Mouse (Mus musculus) hindbrain, postnatal 0 days (tissue): ENCODE measurements around the gene Fcrl5. TPM values are rescaled to one million over a fixed set of nuclear protein-coding genes. Genes with fewer than 3 reads are reported as not detected.

Experiments
- ATAC-seq: fragments of 200-750 bp; cut with Nextera tagmentation; 2 replicates; pipeline ENCODE4 v1.8.0; 2017; ENCODE audit warnings: mild to moderate bottlenecking, moderate TSS enrichment, moderate library complexity
- DNase-seq: peaks from one replicate; pipeline ENCODE4 v3.0.0-alpha.2; 2015; ENCODE audit warnings: low spot score
- H3K27ac ChIP-seq: fragments of 300-500 bp; sonication (generic); 2 replicates; pipeline ENCODE4 v1.5.1; 2014; ENCODE audit warnings: mild to moderate bottlenecking
- H3K27me3 ChIP-seq: fragments of 300-500 bp; sonication (generic); 2 replicates; pipeline ENCODE4 v1.6.1; 2014; ENCODE audit warnings: low read length, mixed read lengths; ENCODE audit not compliant: insufficient read depth
- H3K36me3 ChIP-seq: fragments of 300-500 bp; sonication (generic); 2 replicates; pipeline ENCODE4 v1.6.1; 2014; ENCODE audit warnings: low read length, mixed read lengths; ENCODE audit not compliant: insufficient read depth
- H3K4me1 ChIP-seq: fragments of 300-500 bp; sonication (generic); 2 replicates; pipeline ENCODE4 v1.6.1; 2014; ENCODE audit warnings: antibody characterized with exemption, low read length, mixed read lengths; ENCODE audit not compliant: insufficient read depth
- H3K4me2 ChIP-seq: fragments of 300-500 bp; sonication (generic); 2 replicates; pipeline ENCODE4 v1.6.1; 2014; ENCODE audit warnings: low read depth, mild to moderate bottlenecking, low read length, moderate library complexity, mixed read lengths
- H3K4me3 ChIP-seq: fragments of 300-500 bp; sonication (generic); 2 replicates; pipeline ENCODE4 v1.5.1; 2014; ENCODE audit warnings: low read length
- H3K9ac ChIP-seq: fragments of 300-500 bp; sonication (generic); replicated peaks from 2 replicates; pipeline ENCODE4 v1.6.1; 2014; ENCODE audit warnings: mild to moderate bottlenecking, low read length, moderate library complexity, mixed read lengths
- H3K9me3 ChIP-seq: fragments of 300-500 bp; sonication (generic); 2 replicates; pipeline ENCODE4 v1.6.1; 2016; ENCODE audit warnings: low read length, mixed read lengths
- CTCF ChIP-seq: IDR thresholded peaks from 2 replicates; pipeline ENCODE4 v1.5.1; 2016; ENCODE audit warnings: antibody characterized with exemption, control low read depth, low read depth
- WGBS: fragments of 180-500 bp; shearing (Covaris S2); extraction: QIAGEN DNeasy Blood & Tissue Kit; methylation state at CpG from one replicate; pipeline ENCODE4 v1.1.7; 2014; 5-methylcytosine and 5-hydroxymethylcytosine counted together
- polyA plus RNA-seq: library from polyadenylated mRNA; unstranded; fragments of >200 nt; fragmentation: Nextera tagmentation; extraction: Ambion mirVana; gene quantifications from 2 replicates; pipeline ENCODE4 v1.2.1, GENCODE M21; 2015
- total RNA-seq: library from RNA; depleted of rRNA; stranded (reverse); fragments of >200 nt; gene quantifications from 2 replicates; pipeline ENCODE4 v1.2.3, GENCODE M21; 2014

Fcrl5 gene
- total and polyA plus RNA-seq, 2 experiments from 2014 or later, result not detected

GRCm38 (mm10) chr3:87410605-87411004 is 25.0 kb upstream of the Fcrl5 start:
- no peaks in the 10 kb centered on the region for H3K9me3 ChIP-seq
- DNase-seq, result no peak
- H3K4me3 ChIP-seq, result no peak overlapping the region
- no peaks in the 10 kb centered on the region for H3K36me3 ChIP-seq
- WGBS, result 81% methylated on average over 6 of the region's 6 CpGs
- no peak overlapping the region for H3K9ac ChIP-seq
- no peaks in the 10 kb centered on the region for H3K4me1 ChIP-seq
- TF ChIP-seq CTCF, result no peak
- no peak overlapping the region for H3K27ac ChIP-seq
- no peak overlapping the region for H3K4me2 ChIP-seq
- H3K27me3 ChIP-seq, result no peaks in the 10 kb centered on the region
- no peak for ATAC-seq

DNA sequence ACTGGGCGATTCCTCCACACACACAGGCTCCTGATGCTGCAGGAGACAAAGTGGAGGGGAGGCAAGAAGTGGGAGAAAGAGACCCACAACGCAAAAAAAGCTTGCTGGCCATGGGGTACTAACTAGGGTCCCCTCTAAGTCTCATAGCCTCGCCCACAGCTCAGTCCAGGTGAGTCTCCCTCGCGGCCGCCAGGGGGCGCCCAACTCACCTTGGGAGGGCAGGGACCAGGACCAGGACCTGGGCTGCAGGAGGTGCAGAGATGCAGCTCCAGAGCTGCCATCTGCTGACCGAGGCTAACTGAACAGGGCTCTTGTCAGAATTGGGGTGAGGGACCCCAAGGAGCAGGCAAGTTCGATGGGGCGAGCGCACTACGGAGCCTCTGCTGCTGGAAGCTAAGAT is 24.4 kb upstream of the Fcrl5 start:
- Histone ChIP-seq H3K4me3 (no peak overlapping the region), H3K4me2 (no peak overlapping the region), H3K9ac (no peak overlapping the region), H3K27ac (no peak overlapping the region), H3K9me3 (no peaks in the 10 kb centered on the region), H3K4me1 (no peaks in the 10 kb centered on the region), H3K36me3 (no peaks in the 10 kb centered on the region), H3K27me3 (no peaks in the 10 kb centered on the region)
- DNase-seq (peak; percentile 68), ATAC-seq (peak; percentile 74)
- 8% methylated on average over 12 of the region's 12 CpGs for WGBS
- TF ChIP-seq CTCF, result peak; percentile 82

GRCm38 (mm10) chr3:87420645-87421044 is 14.9 kb upstream of the Fcrl5 start:
- no peak for DNase-seq
- no peak for ATAC-seq
- Histone ChIP-seq H3K27me3 (no peaks in the 10 kb centered on the region), H3K4me1 (0 out of 2 replicates have a peak, but pooled peaks cover 3% of the 10 kb centered on the region), H3K4me2 (no peak overlapping the region), H3K4me3 (no peak overlapping the region), H3K27ac (no peak overlapping the region), H3K9me3 (no peaks in the 10 kb centered on the region), H3K36me3 (no peaks in the 10 kb centered on the region), H3K9ac (no peak overlapping the region)
- no peak for TF ChIP-seq CTCF
- 63% methylated on average over 1 of the region's 1 CpGs for WGBS

DNA sequence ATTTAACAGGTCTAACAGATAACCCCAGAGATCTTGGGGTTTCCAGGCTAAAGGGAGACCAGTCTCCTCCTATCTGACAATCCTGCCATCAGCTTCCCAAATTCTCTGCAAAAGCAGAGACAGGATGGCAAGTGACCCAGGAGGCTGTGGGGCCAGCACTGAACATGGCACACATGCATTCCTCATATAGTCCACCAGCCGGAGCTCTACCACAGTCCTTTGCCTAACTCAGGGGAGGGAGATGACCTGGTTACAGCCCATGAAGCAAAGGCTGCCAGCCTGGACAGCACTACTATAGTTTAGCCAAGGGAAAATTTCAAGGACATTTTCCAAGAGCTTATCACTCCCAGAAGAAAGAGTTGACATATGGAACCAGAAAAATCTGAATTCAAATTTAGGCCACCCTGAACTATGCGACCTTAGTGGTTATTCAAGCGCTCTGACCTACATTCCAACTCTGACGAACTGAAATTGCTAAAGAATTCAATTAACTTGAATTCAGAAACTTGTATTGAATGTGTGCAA is 13.1 kb upstream of the Fcrl5 start:
- H3K4me3 ChIP-seq, result no peak overlapping the region
- DNase-seq, result no peak
- H3K27me3 ChIP-seq, result no peaks in the 10 kb centered on the region
- H3K9ac ChIP-seq, result no peak overlapping the region
- TF ChIP-seq CTCF, result no peak
- no peak overlapping the region for H3K4me2 ChIP-seq
- ATAC-seq, result no peak
- H3K9me3 ChIP-seq, result no peaks in the 10 kb centered on the region
- WGBS, result 76% methylated on average over 4 of the region's 4 CpGs
- 0 out of 2 replicates have a peak, but pooled peaks cover 3% of the 10 kb centered on the region for H3K4me1 ChIP-seq
- H3K27ac ChIP-seq, result no peak overlapping the region
- no peaks in the 10 kb centered on the region for H3K36me3 ChIP-seq

DNA sequence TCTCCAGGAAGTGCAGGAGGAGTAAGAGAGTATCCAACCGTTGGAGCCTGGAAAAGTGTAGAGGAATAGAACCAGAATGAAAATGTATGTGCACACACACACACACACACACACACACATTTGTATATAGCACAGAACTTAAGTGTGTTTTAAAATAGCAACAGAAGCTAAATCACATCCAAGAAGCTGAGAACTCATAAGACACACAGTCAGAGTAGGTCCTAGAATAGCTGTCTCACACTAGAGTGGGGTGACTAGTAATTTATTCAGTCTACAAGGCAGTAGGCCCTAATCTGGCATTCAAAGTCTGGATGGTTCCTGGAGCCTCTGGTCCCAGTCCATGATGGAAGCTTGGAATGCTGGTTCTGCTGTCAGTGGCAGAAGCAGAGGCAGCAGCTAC is 5.0 kb downstream of the Fcrl5 start:
- 73% methylated on average over 1 of the region's 1 CpGs for WGBS
- no peak for TF ChIP-seq CTCF
- Histone ChIP-seq H3K4me3 (no peak overlapping the region), H3K9ac (no peak overlapping the region), H3K4me2 (no peak overlapping the region), H3K9me3 (no peaks in the 10 kb centered on the region), H3K36me3 (no peaks in the 10 kb centered on the region), H3K27me3 (no peaks in the 10 kb centered on the region), H3K27ac (no peak overlapping the region), H3K4me1 (no peaks in the 10 kb centered on the region)
- no peak for DNase-seq
- ATAC-seq, result no peak

GRCm38 (mm10) chr3:87443968-87444367 is 8.4 kb downstream of the Fcrl5 start:
- no peak overlapping the region for H3K9ac ChIP-seq
- H3K36me3 ChIP-seq, result no peaks in the 10 kb centered on the region
- 79% methylated on average over 6 of the region's 6 CpGs for WGBS
- DNase-seq, result no peak
- no peaks in the 10 kb centered on the region for H3K9me3 ChIP-seq
- no peaks in the 10 kb centered on the region for H3K27me3 ChIP-seq
- no peak overlapping the region for H3K27ac ChIP-seq
- no peak for ATAC-seq
- H3K4me2 ChIP-seq, result no peak overlapping the region
- no peaks in the 10 kb centered on the region for H3K4me1 ChIP-seq
- no peak for TF ChIP-seq CTCF
- H3K4me3 ChIP-seq, result no peak overlapping the region

DNA sequence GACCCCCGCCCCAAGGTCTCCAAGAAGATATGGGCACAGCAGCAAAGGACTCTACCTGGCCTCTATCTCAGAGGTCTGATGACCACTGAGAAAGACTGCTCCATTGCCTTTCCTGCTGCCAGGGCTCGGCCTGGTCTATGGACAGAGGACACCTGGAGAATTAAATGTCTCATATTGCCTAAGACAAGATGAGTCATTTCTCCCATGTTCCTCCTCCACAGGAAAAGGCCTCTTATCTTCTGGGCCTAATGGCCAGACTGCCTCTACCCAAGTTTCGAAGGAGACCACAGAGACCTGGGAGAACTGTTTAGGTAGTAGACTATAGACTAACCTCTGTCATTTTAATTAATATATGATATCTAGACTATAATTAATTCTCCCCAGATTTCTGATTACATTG is 29.9 kb downstream of the Fcrl5 start:
- no peak for DNase-seq
- Histone ChIP-seq H3K4me3 (no peak overlapping the region), H3K4me1 (no peaks in the 10 kb centered on the region), H3K4me2 (no peak overlapping the region), H3K9me3 (no peaks in the 10 kb centered on the region), H3K36me3 (no peaks in the 10 kb centered on the region), H3K9ac (no peak overlapping the region), H3K27ac (no peak overlapping the region), H3K27me3 (no peaks in the 10 kb centered on the region)
- WGBS, result 92% methylated on average over 3 of the region's 3 CpGs
- no peak for ATAC-seq
- no peak for TF ChIP-seq CTCF
